Mouse (Mus musculus) forebrain, embryonic 10.5 days (tissue): ENCODE data around the gene Cracr2b. TPM values are rescaled to one million over a fixed set of nuclear protein-coding genes. Genes with fewer than 3 reads are reported as not detected.

Source experiments
- DNase-seq: peaks from one replicate; pipeline ENCODE4 v3.0.0-alpha.2; 2017; ENCODE audit warnings: low spot score; ENCODE audit errors: extremely low spot score
- H3K27ac ChIP-seq: fragments of 300-500 bp; sonication (generic); 2 replicates; pipeline ENCODE4 v1.5.1; 2016; ENCODE audit warnings: mild to moderate bottlenecking
- H3K27me3 ChIP-seq: fragments of 300-500 bp; sonication (generic); 2 replicates; pipeline ENCODE4 v1.6.1; 2016; ENCODE audit warnings: mild to moderate bottlenecking; ENCODE audit not compliant: poor library complexity, severe bottlenecking
- H3K36me3 ChIP-seq: fragments of 300-500 bp; sonication (generic); replicated peaks from 2 replicates; pipeline ENCODE4 v1.6.1; 2016; ENCODE audit warnings: mild to moderate bottlenecking, moderate library complexity
- H3K4me1 ChIP-seq: fragments of 300-500 bp; sonication (generic); 2 replicates; pipeline ENCODE4 v1.6.1; 2016
- H3K4me3 ChIP-seq: fragments of 300-500 bp; sonication (generic); 2 replicates; pipeline ENCODE4 v1.5.1; 2016; ENCODE audit warnings: mild to moderate bottlenecking, moderate library complexity
- H3K9me3 ChIP-seq: fragments of 300-500 bp; sonication (generic); 2 replicates; pipeline ENCODE4 v1.6.1; 2016; ENCODE audit warnings: mild to moderate bottlenecking, moderate library complexity
- WGBS: fragments of 180-500 bp; shearing (Covaris S2); methylation state at CpG from one replicate; pipeline ENCODE4 v1.1.7; 2016; 5-methylcytosine and 5-hydroxymethylcytosine counted together
- polyA plus RNA-seq: library from polyadenylated mRNA; unstranded; fragments of >200 nt; fragmentation: Nextera tagmentation; extraction: Ambion mirVana; gene quantifications from 2 replicates; pipeline ENCODE4 v1.2.1, GENCODE M21; 2016

Cracr2b gene
- polyA plus RNA-seq, 1 experiment from 2014 or later = 6.2 TPM

DNA sequence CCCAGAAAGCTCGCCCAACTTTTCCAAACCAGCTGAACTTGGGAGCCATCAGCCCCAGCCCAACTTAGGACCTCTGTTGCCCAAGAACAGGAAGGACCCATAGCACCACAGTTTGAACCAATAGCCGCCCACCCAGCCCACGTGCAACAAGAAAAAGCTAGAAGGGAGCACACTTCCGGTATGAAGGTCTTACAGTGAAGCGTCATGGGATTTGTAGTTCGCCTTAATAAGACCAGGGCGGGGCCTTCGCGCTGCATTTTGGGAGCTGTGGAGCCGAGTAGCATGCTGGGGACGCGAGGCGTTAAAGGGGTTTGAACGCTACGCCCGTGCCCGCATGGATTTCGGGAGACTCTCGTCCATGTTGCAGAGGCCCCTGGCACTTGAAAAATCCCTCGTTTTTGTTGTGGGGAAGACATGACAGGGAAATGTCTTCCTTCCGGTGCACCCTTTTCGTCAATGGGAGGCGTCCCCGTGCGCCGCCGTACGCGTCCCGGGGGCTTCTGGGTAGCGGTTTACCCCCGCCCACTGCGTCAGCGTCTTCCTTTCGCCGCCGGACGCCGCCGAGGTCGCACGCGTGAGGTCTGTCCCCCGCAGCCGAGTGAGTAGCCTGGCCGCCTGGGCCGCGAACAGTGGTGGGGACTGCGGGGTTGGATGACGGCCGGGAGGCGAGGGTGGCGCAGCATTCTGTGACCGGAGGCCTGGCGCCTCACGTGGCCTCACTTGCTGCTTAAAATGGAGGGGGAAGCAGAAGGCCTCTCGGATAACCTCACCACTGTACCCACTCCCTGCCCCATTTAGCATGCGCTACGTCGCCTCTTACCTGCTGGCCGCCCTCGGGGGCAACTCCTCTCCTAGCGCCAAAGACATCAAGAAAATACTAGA, 13.5 kb upstream of the Cracr2b start, which contains the start of gene Rplp2:
Gene Rplp2, plus strand, starts transcription at position 261 of the 882 bp plus-strand sequence.
- Histone ChIP-seq H3K27me3 (no peaks in the 10 kb centered on the region), H3K27ac (peak within 1 kb of the TSS; percentile 95), H3K4me3 (peak within 1 kb of the TSS; percentile 84), H3K36me3 (peaks cover 45% of the 10 kb centered on the region), H3K9me3 (no peaks in the 10 kb centered on the region), H3K4me1 (peaks cover 43% of the 10 kb centered on the region)
- peak; percentile 95 for DNase-seq
- WGBS = under 1% methylated on average over 63 of the region's 63 CpGs

DNA sequence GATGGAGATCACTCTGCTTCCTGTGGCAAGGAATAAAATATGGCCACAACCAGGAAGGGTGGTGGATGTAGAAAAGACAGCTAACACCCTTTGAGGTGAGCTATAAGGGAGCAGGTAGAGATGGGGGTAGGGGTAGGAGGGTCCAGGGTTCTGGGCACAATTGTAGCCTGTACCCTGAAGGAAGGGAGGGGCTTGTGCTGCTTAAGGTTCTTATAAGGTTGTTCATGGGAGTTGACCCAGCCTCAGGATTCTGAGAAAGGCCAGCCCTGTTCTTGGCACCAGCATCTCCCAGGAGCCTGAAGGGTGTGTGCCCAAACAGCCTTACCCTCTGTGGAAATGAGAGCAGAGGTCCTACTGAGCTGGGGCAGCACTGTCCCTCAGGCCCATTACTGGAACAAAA, 9.0 kb upstream of the Cracr2b start:
- no peak for DNase-seq
- Histone ChIP-seq H3K9me3 (no peaks in the 10 kb centered on the region), H3K27me3 (peaks cover 8% of the 10 kb centered on the region; the same call in 1 of the 2 replicates), H3K36me3 (peaks cover 49% of the 10 kb centered on the region), H3K27ac (no peak overlapping the region), H3K4me1 (peaks cover 45% of the 10 kb centered on the region), H3K4me3 (no peak overlapping the region)

DNA sequence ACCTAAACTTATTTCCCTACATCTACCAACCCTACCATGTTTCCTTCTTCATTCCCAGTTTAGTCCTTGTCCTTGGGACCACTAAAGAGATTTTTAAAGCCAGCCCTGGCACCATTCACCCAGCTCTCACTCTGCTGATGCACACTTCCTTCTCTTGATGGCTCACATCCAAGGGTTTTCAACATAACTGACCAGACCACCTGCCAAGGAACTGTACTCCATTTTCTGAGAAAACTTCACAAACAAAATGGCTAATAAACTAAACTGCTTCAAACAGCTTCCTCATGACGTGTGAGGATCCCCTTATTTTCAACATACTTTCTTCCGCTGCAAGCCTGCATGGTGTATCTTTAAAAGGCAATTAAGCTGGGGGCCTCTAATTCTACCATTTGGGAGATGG, 7.3 kb upstream of the Cracr2b start:
- peaks cover 37% of the 10 kb centered on the region for H3K4me1 ChIP-seq
- H3K9me3 ChIP-seq = no peaks in the 10 kb centered on the region
- DNase-seq = no peak
- H3K4me3 ChIP-seq = no peak overlapping the region
- H3K27ac ChIP-seq = no peak overlapping the region
- H3K27me3 ChIP-seq = peaks cover 18% of the 10 kb centered on the region
- WGBS = 82% methylated on average over 2 of the region's 2 CpGs
- H3K36me3 ChIP-seq = peaks cover 45% of the 10 kb centered on the region

DNA sequence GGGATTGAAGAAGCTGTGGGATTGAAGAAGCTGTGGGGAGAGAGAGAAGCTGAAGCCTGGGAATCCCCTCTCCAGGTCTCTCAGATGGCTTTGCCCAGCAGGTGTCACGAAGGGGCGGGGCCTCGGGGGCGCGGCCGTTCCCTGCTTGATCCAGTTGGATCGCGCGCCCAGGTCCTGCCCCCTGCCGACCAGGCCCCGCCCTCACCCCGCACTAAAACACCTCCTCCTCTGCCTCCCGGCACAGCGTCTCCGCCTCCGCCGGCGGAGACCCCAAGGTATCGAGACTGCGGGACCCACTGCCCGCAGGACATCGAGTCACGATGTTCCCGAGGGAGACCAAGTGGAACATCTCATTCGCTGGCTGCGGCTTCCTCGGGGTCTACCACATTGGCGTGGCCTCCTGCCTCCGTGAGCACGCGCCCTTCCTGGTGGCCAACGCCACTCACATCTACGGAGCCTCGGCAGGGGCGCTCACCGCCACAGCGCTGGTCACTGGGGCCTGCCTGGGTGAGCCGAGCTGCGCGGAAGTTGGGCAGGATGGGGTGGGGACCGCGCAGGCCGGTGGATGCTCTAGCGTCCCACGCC, 5.8 kb upstream of the Cracr2b start, which contains the start of gene Pnpla2:
Gene Pnpla2, plus strand, starts transcription at position 232 of the 585 bp plus-strand sequence.
- peaks cover 32% of the 10 kb centered on the region for H3K27me3 ChIP-seq
- DNase-seq = peak; percentile 90
- WGBS = under 1% methylated on average over 45 of the region's 45 CpGs
- no peaks in the 10 kb centered on the region for H3K9me3 ChIP-seq
- H3K27ac ChIP-seq = peak within 1 kb of the TSS; percentile 85
- H3K4me1 ChIP-seq = peaks cover 32% of the 10 kb centered on the region
- peaks cover 43% of the 10 kb centered on the region for H3K36me3 ChIP-seq
- peak within 1 kb of the TSS; percentile 79 for H3K4me3 ChIP-seq

DNA sequence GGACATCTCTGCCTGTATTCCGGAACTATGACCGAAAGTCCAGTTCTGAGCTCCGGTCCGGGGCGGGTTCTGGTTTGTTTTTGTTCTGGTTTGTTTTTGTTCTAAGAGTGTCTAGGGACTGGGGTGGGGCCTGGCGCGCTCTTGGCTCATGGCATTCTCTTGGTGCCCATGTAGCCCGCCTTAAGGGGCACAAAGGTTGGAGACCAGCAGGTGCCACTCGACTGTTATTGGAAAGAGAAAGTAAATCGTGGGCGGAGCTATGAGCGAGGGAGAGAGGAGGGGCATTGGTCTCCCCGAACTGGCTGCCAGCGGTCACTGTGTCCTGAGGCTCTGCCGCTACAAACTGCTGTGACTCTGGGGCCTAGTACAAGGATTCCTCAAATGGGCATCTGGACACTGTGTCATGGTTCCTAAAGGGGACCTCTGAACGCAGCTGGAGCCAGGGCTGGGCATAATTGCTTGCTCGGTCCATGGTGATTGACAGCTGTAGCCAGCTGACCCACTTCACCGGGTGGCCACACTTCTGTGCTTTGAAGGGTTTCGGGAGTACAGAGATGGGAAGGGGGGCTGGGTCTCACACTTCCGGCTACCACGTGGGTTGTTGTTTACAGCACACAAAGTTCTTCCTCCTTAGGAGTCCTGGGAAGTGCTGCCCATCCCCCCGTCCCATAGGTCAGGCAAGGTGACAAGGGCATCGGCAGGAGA, 5.1 kb upstream of the Cracr2b start:
- Histone ChIP-seq H3K4me3 (peak overlapping the region; percentile 79), H3K36me3 (peaks cover 36% of the 10 kb centered on the region), H3K27ac (peak overlapping the region; percentile 85), H3K9me3 (no peaks in the 10 kb centered on the region), H3K4me1 (peaks cover 34% of the 10 kb centered on the region), H3K27me3 (peaks cover 39% of the 10 kb centered on the region)
- 2% methylated on average over 23 of the region's 23 CpGs for WGBS
- DNase-seq = no peak

DNA sequence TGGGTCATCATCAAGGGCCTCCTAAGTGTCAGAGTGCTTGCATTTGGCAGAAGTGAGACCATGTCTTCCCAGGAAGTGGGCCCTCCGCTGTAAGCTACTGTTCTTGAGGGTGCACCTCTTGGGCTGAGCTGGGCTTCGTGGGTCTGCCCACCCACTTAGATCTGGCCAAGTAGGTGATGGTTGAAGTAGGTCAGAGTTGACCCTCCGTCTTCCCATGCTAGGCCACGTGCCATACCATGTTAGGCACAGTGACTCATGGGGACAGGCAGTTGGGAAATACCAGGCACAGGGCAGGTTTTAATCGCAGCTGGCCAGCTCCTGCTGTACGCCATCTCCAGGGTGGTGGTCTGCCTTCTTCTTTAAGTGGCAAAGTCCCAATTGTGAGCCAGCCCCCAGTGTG, 4.2 kb upstream of the Cracr2b start:
- Histone ChIP-seq H3K4me1 (peaks cover 43% of the 10 kb centered on the region), H3K27me3 (peaks cover 49% of the 10 kb centered on the region), H3K36me3 (peaks cover 26% of the 10 kb centered on the region), H3K4me3 (peak overlapping the region; percentile 79; the same call in 1 of the 2 replicates), H3K27ac (no peak overlapping the region), H3K9me3 (no peaks in the 10 kb centered on the region)
- no peak for DNase-seq
- WGBS = 93% methylated on average over 6 of the region's 6 CpGs

DNA sequence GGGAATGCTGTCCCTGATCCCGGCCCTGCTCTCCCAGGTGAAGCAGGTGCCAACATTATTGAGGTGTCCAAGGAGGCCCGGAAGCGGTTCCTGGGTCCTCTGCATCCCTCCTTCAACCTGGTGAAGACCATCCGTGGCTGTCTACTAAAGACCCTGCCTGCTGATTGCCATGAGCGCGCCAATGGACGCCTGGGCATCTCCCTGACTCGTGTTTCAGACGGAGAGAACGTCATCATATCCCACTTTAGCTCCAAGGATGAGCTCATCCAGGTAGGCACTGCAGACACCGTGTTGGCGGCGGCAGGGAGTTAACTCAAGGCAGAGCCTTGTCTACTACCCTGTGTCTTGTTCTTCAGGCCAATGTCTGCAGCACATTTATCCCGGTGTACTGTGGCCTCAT, 3.7 kb upstream of the Cracr2b start:
- Histone ChIP-seq H3K9me3 (no peaks in the 10 kb centered on the region), H3K27me3 (peaks cover 54% of the 10 kb centered on the region), H3K4me3 (no peak overlapping the region; the same call in 1 of the 2 replicates), H3K4me1 (peaks cover 48% of the 10 kb centered on the region), H3K27ac (no peak overlapping the region), H3K36me3 (peaks cover 21% of the 10 kb centered on the region)
- WGBS = 90% methylated on average over 14 of the region's 14 CpGs
- DNase-seq = no peak

DNA sequence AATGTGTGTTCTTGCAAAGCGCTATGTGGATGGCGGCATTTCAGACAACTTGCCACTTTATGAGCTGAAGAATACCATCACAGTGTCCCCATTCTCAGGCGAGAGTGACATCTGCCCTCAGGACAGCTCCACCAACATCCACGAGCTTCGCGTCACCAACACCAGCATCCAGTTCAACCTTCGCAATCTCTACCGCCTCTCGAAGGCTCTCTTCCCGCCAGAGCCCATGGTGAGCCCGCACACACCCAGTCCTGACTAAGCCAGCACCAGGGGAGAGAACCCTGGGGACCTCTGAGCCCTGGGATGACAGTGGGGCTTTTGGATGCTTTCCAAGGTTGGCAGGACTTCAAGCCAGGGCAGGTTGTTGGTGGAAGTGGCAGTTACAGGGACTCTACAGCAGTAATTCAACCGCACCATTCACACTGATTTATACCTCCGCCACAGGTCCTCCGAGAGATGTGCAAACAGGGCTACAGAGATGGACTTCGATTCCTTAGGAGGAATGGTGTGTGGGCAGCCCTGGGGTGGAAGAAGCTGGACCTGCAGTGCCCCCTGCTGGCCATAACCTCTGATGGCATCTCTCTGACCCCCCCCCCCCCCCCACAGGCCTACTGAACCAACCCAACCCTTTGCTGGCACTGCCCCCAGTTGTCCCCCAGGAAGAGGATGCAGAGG, 2.8 kb upstream of the Cracr2b start:
- Histone ChIP-seq H3K9me3 (no peaks in the 10 kb centered on the region), H3K4me1 (peaks cover 56% of the 10 kb centered on the region), H3K4me3 (no peak overlapping the region), H3K27me3 (peaks cover 62% of the 10 kb centered on the region), H3K36me3 (peaks cover 14% of the 10 kb centered on the region), H3K27ac (no peak overlapping the region)
- DNase-seq = no peak
- 78% methylated on average over 15 of the region's 15 CpGs for WGBS

DNA sequence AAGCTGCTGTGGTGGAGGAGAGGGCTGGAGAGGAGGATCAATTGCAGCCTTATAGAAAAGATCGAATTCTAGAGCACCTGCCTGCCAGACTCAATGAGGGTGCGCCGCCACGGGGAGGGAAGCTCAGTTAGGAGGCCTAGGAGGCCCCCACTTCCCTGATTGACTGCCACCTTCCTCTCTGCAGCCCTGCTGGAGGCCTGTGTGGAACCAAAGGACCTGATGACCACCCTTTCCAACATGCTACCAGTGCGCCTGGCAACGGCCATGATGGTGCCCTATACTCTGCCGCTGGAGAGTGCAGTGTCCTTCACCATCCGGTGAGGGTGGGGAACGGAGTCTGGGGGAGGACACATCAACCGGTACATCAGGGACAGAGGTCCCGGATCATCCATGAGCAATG, 2.2 kb upstream of the Cracr2b start:
- peaks cover 12% of the 10 kb centered on the region for H3K36me3 ChIP-seq
- DNase-seq = no peak
- WGBS = 94% methylated on average over 11 of the region's 11 CpGs
- peaks cover 61% of the 10 kb centered on the region for H3K4me1 ChIP-seq
- no peaks in the 10 kb centered on the region for H3K9me3 ChIP-seq
- no peak overlapping the region for H3K4me3 ChIP-seq
- H3K27me3 ChIP-seq = peaks cover 68% of the 10 kb centered on the region
- no peak overlapping the region for H3K27ac ChIP-seq

DNA sequence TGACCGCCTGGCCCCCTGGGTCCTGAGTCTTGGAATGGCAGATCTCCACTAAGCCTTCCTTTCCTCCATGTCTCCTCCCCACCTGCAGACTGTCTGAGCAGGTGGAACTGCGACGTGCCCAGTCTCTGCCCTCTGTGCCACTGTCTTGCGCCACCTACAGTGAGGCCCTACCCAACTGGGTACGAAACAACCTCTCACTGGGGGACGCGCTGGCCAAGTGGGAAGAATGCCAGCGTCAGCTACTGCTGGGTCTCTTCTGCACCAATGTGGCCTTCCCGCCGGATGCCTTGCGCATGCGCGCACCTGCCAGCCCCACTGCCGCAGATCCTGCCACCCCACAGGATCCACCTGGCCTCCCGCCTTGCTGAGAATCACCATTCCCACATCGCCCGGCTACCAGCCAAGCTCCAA, 1.6 kb upstream of the Cracr2b start:
- DNase-seq = no peak
- peaks cover 12% of the 10 kb centered on the region for H3K36me3 ChIP-seq
- 92% methylated on average over 17 of the region's 17 CpGs for WGBS
- H3K27ac ChIP-seq = no peak overlapping the region
- no peak overlapping the region for H3K4me3 ChIP-seq
- no peaks in the 10 kb centered on the region for H3K9me3 ChIP-seq
- peaks cover 74% of the 10 kb centered on the region for H3K27me3 ChIP-seq
- H3K4me1 ChIP-seq = peaks cover 65% of the 10 kb centered on the region

DNA sequence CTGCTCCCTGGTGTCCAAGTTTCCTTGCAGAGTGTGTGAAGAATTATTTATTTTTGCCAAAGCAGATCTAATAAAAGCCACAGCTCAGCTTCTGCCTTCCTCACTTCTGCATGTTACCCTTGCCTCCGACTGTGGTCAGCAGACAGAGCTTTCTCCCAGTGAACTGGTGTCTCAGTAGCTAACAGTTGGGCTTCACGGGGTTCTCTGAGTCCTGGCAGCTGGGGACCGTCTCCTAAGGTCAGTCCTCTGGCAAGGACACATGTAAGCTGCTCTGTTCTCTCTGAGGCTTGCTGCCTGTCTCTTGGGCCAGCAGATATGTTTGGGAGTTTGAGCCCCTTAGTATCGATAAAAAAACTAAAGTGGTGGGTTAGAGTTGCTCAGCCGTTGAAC, 898 bp upstream of the Cracr2b start:
- WGBS = 81% methylated on average over 5 of the region's 5 CpGs
- no peak overlapping the region for H3K27ac ChIP-seq
- H3K36me3 ChIP-seq = peaks cover 12% of the 10 kb centered on the region
- peaks cover 65% of the 10 kb centered on the region for H3K4me1 ChIP-seq
- H3K9me3 ChIP-seq = no peaks in the 10 kb centered on the region
- DNase-seq = no peak
- peaks cover 81% of the 10 kb centered on the region for H3K27me3 ChIP-seq
- H3K4me3 ChIP-seq = no peak overlapping the region
